Mouse (Mus musculus) cerebellum, adult (tissue): ENCODE measurements around the gene Rgs19.

Source experiments
- ATAC-seq: cut with Nextera tagmentation; 2 replicates; pipeline ENCODE4 v1.9.2; 2017; ENCODE audit warnings: mild to moderate bottlenecking, moderate library complexity, mixed read lengths; ENCODE audit not compliant: insufficient number of reproducible peaks, low FRiP score, low TSS enrichment

The Rgs19 gene

GRCm38 (mm10) chr2:181685686-181686085, 8.1 kb downstream of the Rgs19 start:
- no peak for ATAC-seq

- no peak for ATAC-seq
These were observed 9.1 kb downstream of the Rgs19 start for GRCm38 (mm10) chr2:181684713-181685112.

- ATAC-seq = no peak
These were observed 10.4 kb downstream of the Rgs19 start for GRCm38 (mm10) chr2:181683381-181683780.

- no peak for ATAC-seq
These were observed 11.8 kb downstream of the Rgs19 start for GRCm38 (mm10) chr2:181681978-181682377.

DNA sequence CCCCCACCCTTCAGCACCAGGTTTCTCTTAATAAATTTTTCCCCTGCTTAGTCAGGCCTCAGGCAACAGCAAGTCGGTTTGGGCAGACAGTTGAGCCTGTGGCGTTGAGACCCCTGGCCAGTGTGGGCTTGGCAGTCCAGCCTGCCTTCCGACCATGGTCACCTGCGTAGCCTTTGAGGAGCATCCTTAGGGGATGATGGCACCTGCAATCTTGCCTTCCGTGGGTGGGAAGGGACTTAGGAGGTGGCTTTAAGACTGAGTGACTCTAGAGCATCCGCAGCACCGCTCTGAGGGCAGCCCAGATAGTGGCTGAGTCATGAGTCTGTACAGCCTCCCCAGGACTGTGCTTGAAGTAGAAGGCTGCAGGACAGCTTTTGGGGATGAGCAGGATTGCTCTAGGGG, 13.1 kb downstream of the Rgs19 start:
- ATAC-seq = peak; percentile 33; the same call in 1 of the 2 replicates

- ATAC-seq = peak; percentile 61
These were observed 13.6 kb downstream of the Rgs19 start, which contains the start of gene Tcea2 for GRCm38 (mm10) chr2:181679951-181680715. Gene Tcea2 (plus strand): TSS chr2:181680310.

- peak; percentile 36; the same call in 1 of the 2 replicates for ATAC-seq
These were observed 15.0 kb downstream of the Rgs19 start for GRCm38 (mm10) chr2:181678780-181679179.

- ATAC-seq = no peak
These were observed 16.1 kb downstream of the Rgs19 start for GRCm38 (mm10) chr2:181677755-181678098.

- no peak for ATAC-seq
These were observed 16.6 kb downstream of the Rgs19 start for GRCm38 (mm10) chr2:181677096-181677754.

GRCm38 (mm10) chr2:181676424-181676823, 17.4 kb downstream of the Rgs19 start:
- no peak for ATAC-seq

DNA sequence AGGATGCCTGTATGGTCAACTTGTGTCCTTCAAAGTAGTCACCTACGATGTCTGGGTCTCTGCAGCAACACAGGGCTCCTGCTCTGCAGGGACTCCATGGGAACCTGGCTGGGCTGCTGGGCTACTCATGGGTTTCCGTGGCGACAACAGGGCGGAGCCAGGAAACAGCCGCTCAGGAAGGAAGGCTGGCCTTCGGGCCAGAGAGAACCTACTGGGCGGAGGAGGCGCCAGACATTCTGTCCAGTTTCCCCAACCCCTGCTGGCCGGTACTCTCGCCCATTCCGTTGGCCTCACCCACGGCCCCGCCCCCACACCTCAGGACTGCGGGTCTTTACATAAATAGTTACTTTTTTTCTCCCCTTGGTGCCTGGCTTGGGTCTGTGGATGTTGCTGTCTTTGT, 18.3 kb downstream of the Rgs19 start:
- no peak for ATAC-seq

DNA sequence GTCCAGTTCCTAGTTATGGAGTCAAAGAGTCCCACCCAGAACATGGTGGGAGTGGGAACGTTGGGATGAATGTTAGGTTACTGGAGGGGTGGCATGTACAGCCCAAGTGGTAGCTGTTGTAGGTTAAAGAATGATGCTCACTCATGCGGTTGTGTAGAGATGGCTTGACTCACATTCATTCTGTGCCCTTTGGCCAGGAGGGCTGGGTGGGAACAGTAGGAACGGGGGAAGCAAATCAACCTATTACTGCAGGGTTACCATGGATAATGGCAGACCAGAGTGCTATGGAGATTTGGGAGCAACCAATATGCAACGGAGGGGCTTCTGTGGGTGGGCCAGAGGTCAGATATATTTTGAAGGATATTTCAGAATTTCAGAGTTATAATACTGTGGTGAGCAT, 18.8 kb downstream of the Rgs19 start:
- no peak for ATAC-seq

DNA sequence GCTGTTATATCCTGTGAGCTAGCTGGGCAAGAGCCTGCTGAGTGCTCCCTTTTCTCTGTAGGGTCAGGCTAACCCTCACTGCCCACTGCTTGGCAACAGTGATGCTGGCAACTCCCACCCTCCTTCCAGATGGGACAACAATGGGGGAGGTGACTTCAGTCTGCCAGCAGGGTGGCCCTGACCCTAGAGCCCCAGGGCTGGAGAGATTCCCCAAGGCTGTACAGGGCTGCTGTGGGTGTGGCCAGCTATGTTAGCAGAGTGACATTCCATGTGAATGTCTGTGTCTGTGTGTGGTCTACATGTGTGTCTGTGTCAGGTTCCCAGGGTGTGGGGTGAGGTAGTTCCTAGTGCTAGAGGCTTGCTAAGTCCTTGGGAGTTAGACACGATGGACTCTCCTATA, 20.3 kb downstream of the Rgs19 start:
- ATAC-seq = no peak

GRCm38 (mm10) chr2:181671984-181672383, 21.8 kb downstream of the Rgs19 start:
- ATAC-seq = no peak

- no peak for ATAC-seq
These were observed 22.5 kb downstream of the Rgs19 start, which contains the start of gene Sox18 for GRCm38 (mm10) chr2:181671326-181671725. Gene Sox18 (minus strand): TSS chr2:181671640.

GRCm38 (mm10) chr2:181670913-181671311, 22.9 kb downstream of the Rgs19 start:
- no peak for ATAC-seq

GRCm38 (mm10) chr2:181670285-181670912, 23.4 kb downstream of the Rgs19 start:
- no peak for ATAC-seq

GRCm38 (mm10) chr2:181663298-181663630, 30.5 kb downstream of the Rgs19 start:
- ATAC-seq = no peak

- no peak for ATAC-seq
These were observed 31.0 kb downstream of the Rgs19 start for GRCm38 (mm10) chr2:181662620-181663297.

- peak; percentile 72 for ATAC-seq
These were observed 34.1 kb downstream of the Rgs19 start for GRCm38 (mm10) chr2:181659609-181660055.
